Mouse (Mus musculus): ENCODE results near the gene Snx13.

- no peak for TF ChIP-seq POLR2A (IDR thresholded peaks at IDR 0.05; ENCODE audit: low read depth, low read length)
- no peak for TF ChIP-seq CTCF (IDR thresholded peaks at IDR 0.05; ENCODE audit: borderline replicate concordance, insufficient read depth, low read length)
These were observed 144.9 kb downstream of the Snx13 start for GRCm38 (mm10) chr12:35191698-35192425.
